Mouse (Mus musculus) midbrain, embryonic 14.5 days (tissue): ENCODE results near the gene Amigo3. TPM values are rescaled to one million over a fixed set of nuclear protein-coding genes. Genes with fewer than 3 reads are reported as not detected.
"Not testable (repeated sequence)": the region's sequence is repeated elsewhere in the genome, so short reads cannot be mapped to it uniquely, and the experiment has no call there.

Experiments used
- ATAC-seq: fragments of 200-750 bp; cut with Nextera tagmentation; 2 replicates; pipeline ENCODE4 v1.8.0; 2017; ENCODE audit warnings: moderate number of reproducible peaks, moderate library complexity; ENCODE audit not compliant: low FRiP score, low TSS enrichment
- DNase-seq: peaks from one replicate; pipeline ENCODE4 v3.0.0-alpha.2; 2015
- H3K27ac ChIP-seq: fragments of 300-500 bp; sonication (generic); replicated peaks from 2 replicates; pipeline ENCODE4 v1.5.1; 2014; ENCODE audit warnings: mild to moderate bottlenecking, low read depth, low read length, moderate library complexity
- H3K27me3 ChIP-seq: fragments of 300-500 bp; sonication (generic); 2 replicates; pipeline ENCODE4 v1.6.1; 2014; ENCODE audit warnings: low read length, control low read depth, mixed read lengths; ENCODE audit not compliant: control insufficient read depth, insufficient read depth
- H3K36me3 ChIP-seq: fragments of 300-500 bp; sonication (generic); 2 replicates; pipeline ENCODE4 v1.6.1; 2014; ENCODE audit warnings: low read length, control low read depth; ENCODE audit not compliant: control insufficient read depth, insufficient read depth
- H3K4me1 ChIP-seq: fragments of 300-500 bp; sonication (generic); 2 replicates; pipeline ENCODE4 v1.6.1; 2014; ENCODE audit warnings: mild to moderate bottlenecking, antibody characterized with exemption, low read length, control low read depth; ENCODE audit not compliant: control insufficient read depth, insufficient read depth
- H3K4me2 ChIP-seq: fragments of 300-500 bp; sonication (generic); 2 replicates; pipeline ENCODE4 v1.6.1; 2014; ENCODE audit warnings: mild to moderate bottlenecking, low read length, moderate library complexity
- H3K4me3 ChIP-seq: fragments of 300-500 bp; sonication (generic); replicated peaks from 2 replicates; pipeline ENCODE4 v1.5.1; 2014; ENCODE audit warnings: low read depth, low read length
- H3K9ac ChIP-seq: fragments of 300-500 bp; sonication (generic); replicated peaks from 2 replicates; pipeline ENCODE4 v1.6.1; 2014; ENCODE audit warnings: mild to moderate bottlenecking, low read length, moderate library complexity
- H3K9me3 ChIP-seq: fragments of 300-500 bp; sonication (generic); 2 replicates; pipeline ENCODE4 v1.6.1; 2016; ENCODE audit warnings: low read length, control low read depth, mixed read lengths; ENCODE audit not compliant: control insufficient read depth
- WGBS: fragments of 180-500 bp; shearing (Covaris S2); extraction: QIAGEN DNeasy Blood & Tissue Kit; methylation state at CpG from one replicate; pipeline ENCODE4 v1.1.7; 2014; 5-methylcytosine and 5-hydroxymethylcytosine counted together
- polyA plus RNA-seq: library from polyadenylated mRNA; unstranded; fragments of >200 nt; fragmentation: Nextera tagmentation; extraction: Ambion mirVana; gene quantifications from 2 replicates; pipeline ENCODE4 v1.2.1, GENCODE M21; 2014

The Amigo3 gene
- 2.4 and 3.5 TPM in 2 replicates for polyA plus RNA-seq

- H3K4me3 ChIP-seq, result no peak within 1 kb of the TSS
- H3K9ac ChIP-seq, result no peak within 1 kb of the TSS
- peak within 1 kb of the TSS; percentile 39 for H3K4me2 ChIP-seq
- 0 out of 2 replicates have a peak, but pooled peaks cover 6% of the 10 kb centered on the region for H3K4me1 ChIP-seq
- peak; percentile 46; the same call in 1 of the 2 replicates for ATAC-seq
- 55% methylated on average over 20 of the region's 20 CpGs for WGBS
- H3K27me3 ChIP-seq, result no peaks in the 10 kb centered on the region
- no peaks in the 10 kb centered on the region for H3K9me3 ChIP-seq
- peaks cover 68% of the 10 kb centered on the region for H3K36me3 ChIP-seq
- peak; percentile 96 for DNase-seq
- no peak within 1 kb of the TSS for H3K27ac ChIP-seq
Observed at GRCm38 (mm10) chr9:108052885-108053664, at the start of gene Amigo3. Amigo3 (plus strand) TSS chr9:108053159.

GRCm38 (mm10) chr9:108003531-108003890 is 49.4 kb upstream of the Amigo3 start:
- H3K27me3 ChIP-seq, result no peaks in the 10 kb centered on the region
- H3K9me3 ChIP-seq, result no peaks in the 10 kb centered on the region
- 19% methylated on average over 8 of the region's 8 CpGs for WGBS
- peak overlapping the region; percentile 95 for H3K27ac ChIP-seq
- H3K9ac ChIP-seq, result peak overlapping the region; percentile 94
- peaks cover 23% of the 10 kb centered on the region for H3K4me1 ChIP-seq
- DNase-seq (peak; percentile 60), ATAC-seq (no peak)
- H3K4me3 ChIP-seq, result peak overlapping the region; percentile 96
- peak overlapping the region; percentile 90 for H3K4me2 ChIP-seq
- H3K36me3 ChIP-seq, result no peaks in the 10 kb centered on the region

- 94% methylated on average over 5 of the region's 5 CpGs for WGBS
- no peak overlapping the region for H3K4me3 ChIP-seq
- H3K36me3 ChIP-seq, result 0 out of 2 replicates have a peak, but pooled peaks cover 7% of the 10 kb centered on the region
- H3K9me3 ChIP-seq, result no peaks in the 10 kb centered on the region
- no peaks in the 10 kb centered on the region for H3K27me3 ChIP-seq
- DNase-seq (no peak), ATAC-seq (no peak)
- H3K4me2 ChIP-seq, result no peak overlapping the region
- H3K9ac ChIP-seq, result no peak overlapping the region
- peaks cover 17% of the 10 kb centered on the region for H3K4me1 ChIP-seq
- no peak overlapping the region for H3K27ac ChIP-seq
Observed at GRCm38 (mm10) chr9:108008041-108008440, 44.9 kb upstream of the Amigo3 start.

- H3K4me2 ChIP-seq, result no peak overlapping the region
- H3K9ac ChIP-seq, result no peak overlapping the region
- no peaks in the 10 kb centered on the region for H3K27me3 ChIP-seq
- H3K36me3 ChIP-seq, result 0 out of 2 replicates have a peak, but pooled peaks cover 7% of the 10 kb centered on the region
- DNase-seq (no peak), ATAC-seq (no peak)
- peaks cover 1% of the 10 kb centered on the region; the same call in 1 of the 2 replicates for H3K4me1 ChIP-seq
- H3K27ac ChIP-seq, result no peak overlapping the region
- no peak overlapping the region for H3K4me3 ChIP-seq
- no peaks in the 10 kb centered on the region for H3K9me3 ChIP-seq
Observed at GRCm38 (mm10) chr9:108010385-108010784, 42.6 kb upstream of the Amigo3 start.

- not testable (repeated sequence) for H3K27ac ChIP-seq, H3K4me2 ChIP-seq, H3K9ac ChIP-seq, H3K9me3 ChIP-seq, H3K4me1 ChIP-seq, H3K27me3 ChIP-seq, ATAC-seq, DNase-seq, H3K4me3 ChIP-seq
- 98% methylated on average over 2 of the region's 2 CpGs for WGBS
- peaks cover 11% of the 10 kb centered on the region; the same call in 1 of the 2 replicates for H3K36me3 ChIP-seq
Observed at GRCm38 (mm10) chr9:108013577-108013976, 39.4 kb upstream of the Amigo3 start.

- WGBS, result 77% methylated on average over 3 of the region's 3 CpGs
- DNase-seq (no peak), ATAC-seq (no peak)
- no peaks in the 10 kb centered on the region for H3K4me1 ChIP-seq
- H3K9ac ChIP-seq, result no peak overlapping the region
- no peak overlapping the region for H3K4me3 ChIP-seq
- H3K27ac ChIP-seq, result no peak overlapping the region
- H3K27me3 ChIP-seq, result no peaks in the 10 kb centered on the region
- H3K36me3 ChIP-seq, result peaks cover 11% of the 10 kb centered on the region; the same call in 1 of the 2 replicates
- no peak overlapping the region for H3K4me2 ChIP-seq
- no peaks in the 10 kb centered on the region for H3K9me3 ChIP-seq
Observed at GRCm38 (mm10) chr9:108017127-108017526, 35.8 kb upstream of the Amigo3 start.

GRCm38 (mm10) chr9:108020741-108021140 is 32.2 kb upstream of the Amigo3 start:
- no peak for DNase-seq
- WGBS, result 96% methylated on average over 1 of the region's 1 CpGs

GRCm38 (mm10) chr9:108023216-108023615 is 29.7 kb upstream of the Amigo3 start:
- H3K36me3 ChIP-seq, result peaks cover 38% of the 10 kb centered on the region
- H3K9me3 ChIP-seq, result no peaks in the 10 kb centered on the region
- H3K4me3 ChIP-seq, result no peak overlapping the region
- ATAC-seq, result no peak
- H3K4me1 ChIP-seq, result no peaks in the 10 kb centered on the region
- H3K9ac ChIP-seq, result no peak overlapping the region
- H3K27ac ChIP-seq, result no peak overlapping the region
- DNase-seq, result no peak
- 92% methylated on average over 3 of the region's 3 CpGs for WGBS
- H3K27me3 ChIP-seq, result no peaks in the 10 kb centered on the region
- no peak overlapping the region for H3K4me2 ChIP-seq

More at GRCm38 (mm10) chr9:108020741-108021140, 32.2 kb upstream of the Amigo3 start:
- ATAC-seq, result no peak
- Histone ChIP-seq H3K27me3 (no peaks in the 10 kb centered on the region), H3K4me3 (no peak overlapping the region), H3K9ac (no peak overlapping the region), H3K27ac (no peak overlapping the region), H3K36me3 (peaks cover 22% of the 10 kb centered on the region), H3K9me3 (no peaks in the 10 kb centered on the region), H3K4me2 (no peak overlapping the region), H3K4me1 (no peaks in the 10 kb centered on the region)

- Histone ChIP-seq H3K4me1 (no peaks in the 10 kb centered on the region), H3K36me3 (peaks cover 43% of the 10 kb centered on the region), H3K9me3 (no peaks in the 10 kb centered on the region), H3K4me2 (no peak overlapping the region), H3K27me3 (no peaks in the 10 kb centered on the region), H3K4me3 (no peak overlapping the region), H3K27ac (no peak overlapping the region), H3K9ac (no peak overlapping the region)
- 91% methylated on average over 3 of the region's 3 CpGs for WGBS
- ATAC-seq (no peak), DNase-seq (no peak)
Observed at GRCm38 (mm10) chr9:108026584-108026983, 26.4 kb upstream of the Amigo3 start.
